Mouse (Mus musculus) G1E (cell line): ENCODE measurements around the gene Dennd1a.

Experiments used
- CTCF ChIP-seq: IDR thresholded peaks from 2 replicates; pipeline ENCODE4 v1.5.1; 2012; ENCODE audit warnings: low read depth, low read length, inconsistent platforms, mixed read lengths
- GATA1 ChIP-seq: IDR thresholded peaks from 2 replicates; pipeline ENCODE4 v1.6.1; 2012; ENCODE audit warnings: borderline replicate concordance, low read length, inconsistent platforms, mixed read lengths
- GATA2 ChIP-seq: IDR thresholded peaks from 2 replicates; pipeline ENCODE4 v1.6.1; 2012; ENCODE audit warnings: low read depth, low read length, inconsistent platforms, borderline replicate concordance
- POLR2AphosphoS5 ChIP-seq: IDR thresholded peaks from 2 replicates; pipeline ENCODE4 v1.6.1; 2012; ENCODE audit warnings: low read depth, low read length, inconsistent platforms; ENCODE audit not compliant: insufficient replicate concordance
- TAL1 ChIP-seq: conservative IDR thresholded peaks from 2 replicates; pipeline ENCODE4 v1.6.1; 2012; ENCODE audit warnings: low read depth, low read length, inconsistent platforms, mixed read lengths

DNA sequence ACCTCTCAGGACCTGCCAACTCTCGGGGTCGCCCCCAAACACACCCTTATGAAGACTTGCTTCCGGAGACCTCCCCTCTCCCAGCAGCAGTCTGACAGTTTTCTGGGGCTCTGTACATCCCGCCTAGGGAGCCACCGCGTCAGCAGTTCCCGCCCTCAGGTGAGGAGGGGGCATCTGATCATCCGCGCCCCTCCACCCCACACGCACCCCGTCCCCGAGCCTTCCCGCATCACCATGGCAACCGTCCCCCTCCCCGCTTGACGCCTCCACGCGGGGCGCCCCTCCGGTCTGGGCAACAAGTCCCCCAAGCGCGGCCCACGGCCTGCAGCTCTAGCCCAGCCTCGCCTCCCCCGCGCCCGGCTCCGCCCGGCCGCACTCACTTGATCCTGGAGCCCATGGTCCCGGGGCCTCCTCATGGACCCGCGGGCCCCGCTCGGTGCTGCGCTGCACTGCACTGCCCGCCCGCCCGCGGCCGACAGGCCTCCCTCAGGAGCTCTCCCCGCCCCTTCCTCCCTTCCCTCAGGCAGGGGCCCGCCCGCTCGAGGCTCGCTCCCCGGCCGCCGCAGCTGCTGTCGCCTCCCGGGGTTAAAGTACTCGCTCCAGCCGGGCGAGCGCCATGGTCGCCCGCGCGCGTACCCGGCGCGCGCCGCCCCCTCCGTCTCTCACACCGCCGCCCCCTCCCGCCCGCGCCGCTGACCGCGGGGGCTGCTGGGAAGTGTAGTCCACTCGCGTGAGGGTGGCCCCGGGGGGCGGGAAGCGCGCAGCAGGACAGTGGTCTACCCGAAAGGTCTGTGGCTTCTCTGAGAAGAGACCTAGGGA is at the start of gene Dennd1a:
- TF ChIP-seq CTCF (no peak), GATA2 (no peak), TAL1 (no peak), GATA1 (no peak), POLR2AphosphoS5 (no peak)
